In genomic region chr2:32954581-32954980, GRCm38 (mm10) we compare ENCODE assay signal across 21 mouse cellular contexts. TPM values are rescaled to one million over a fixed set of nuclear protein-coding genes. Genes with fewer than 3 reads are reported as not detected.
DNase-seq lines count a peak whose midpoint lies in the region; ATAC-seq and TF ChIP-seq lines count a peak whose summit lies in the region.
"Had no signal": no experiment of that assay in that cellular context is flagged by ENCODE, and none has a peak within 500 bp of the region (broad histone marks: within the 10 kb centered on the region; RNA-seq: fewer than 3 reads in every experiment).

No protein-coding gene starts in this region.

- intact Hi-C loops in left cerebral cortex, adult 2 months (cut with DNase I): no loop called here

- no peak for ATAC-seq in CD4-positive, CD25-positive, alpha-beta regulatory T cell, adult 4 months
- no peak for ATAC-seq in granulocyte monocyte progenitor cell, adult 5-6 weeks (replicated peaks; ENCODE audit: poor library complexity, severe bottlenecking)

- peak; percentile 35 for DNase-seq in CD4-positive, CD25-positive, alpha-beta regulatory T cell, adult 2 months (ENCODE audit: low read depth, low spot score)
- no peak for DNase-seq in left cerebral cortex, adult 2 months (ENCODE audit: extremely low spot score in 1 of 2, low spot score in 2 of 2)
- DNase-seq in left cerebral cortex, adult 9 months (ENCODE audit: low spot score in 2 of 2): no peak
- DNase-seq in thymus, postnatal 14 days: peak; percentile 30
- DNase-seq in thymus, adult 18-20 months: no peak
- no peak for DNase-seq in c-Kit-positive CD71-positive TER-119-positive erythroid progenitor cells, embryonic 14.5 days (ENCODE audit: low spot score)
- DNase-seq: cerebellum, postnatal 14 days; embryo, embryonic 11 days; gastrocnemius, postnatal 36 days; heart, postnatal 14 days; kidney, adult 2 months; spleen, adult 18-20 months; thymus, postnatal 36 days had no signal

- peak; percentile 37 for TF ChIP-seq CTCF in left cerebral cortex, adult 2 months (IDR thresholded peaks at IDR 0.05)

- H3K27ac ChIP-seq in left cerebral cortex, adult 2 months: no peak overlapping the region
- H3K27ac ChIP-seq: embryonic facial prominence, embryonic 15.5 days; hindbrain, embryonic 15.5 days; liver, embryonic 15.5 days; macrophage; midbrain, embryonic 12.5 days; stomach, embryonic 15.5 days had no signal

- no peak overlapping the region for H3K4me3 ChIP-seq in left cerebral cortex, adult 2 months
- H3K4me3 ChIP-seq: embryonic facial prominence, embryonic 15.5 days; hindbrain, embryonic 15.5 days; liver, embryonic 15.5 days; midbrain, embryonic 12.5 days; stomach, embryonic 15.5 days had no signal

RNA-seq across cellular contexts. Expression of gene Rpl12, which starts 6.8 kb away (rescaled TPM):
- polyA plus RNA-seq in CD4-positive, CD25-positive, alpha-beta regulatory T cell, adult 4 months (2017; shearing (Covaris generic)): 100 to 1,000 TPM in 1 of 2 experiments, 10 to 100 TPM in 1; 43.5 to 613 TPM
- 100 to 1,000 TPM; 110 to 129 TPM for total RNA-seq in left cerebral cortex, adult 2 months (2021)
- 3,079 and 3,298 TPM in 2 replicates for total RNA-seq in granulocyte monocyte progenitor cell, adult 5-6 weeks (2014; fragmentation: Nextera tagmentation)
- 2,139 and 2,991 TPM in 2 replicates for total RNA-seq in granulocyte monocyte progenitor cell, adult 5-6 weeks (2017)

RNA-seq across cellular contexts. Expression of gene Lrsam1, which starts 6.8 kb away (rescaled TPM):
- polyA plus RNA-seq in CD4-positive, CD25-positive, alpha-beta regulatory T cell, adult 4 months (2017; shearing (Covaris generic)): 10 to 100 TPM in 1 of 2 experiments, 1 to 10 TPM in 1; 5.5 to 11.1 TPM
- 10 to 100 TPM; 37.6 to 38.2 TPM for total RNA-seq in left cerebral cortex, adult 2 months (2021)
- total RNA-seq in granulocyte monocyte progenitor cell, adult 5-6 weeks (2014; fragmentation: Nextera tagmentation): 9.6 and 14.7 TPM in 2 replicates
- 2.8 and 3.2 TPM in 2 replicates for total RNA-seq in granulocyte monocyte progenitor cell, adult 5-6 weeks (2017)

RNA-seq across cellular contexts. Expression of gene Slc2a8, which starts 27.3 kb away (rescaled TPM):
- polyA plus RNA-seq in CD4-positive, CD25-positive, alpha-beta regulatory T cell, adult 4 months (2017; shearing (Covaris generic)): 1 to 10 TPM; 1.7 to 3.3 TPM
- total RNA-seq in left cerebral cortex, adult 2 months (2021): 10 to 100 TPM; 23.9 to 26.7 TPM
- 4.0 and 4.8 TPM in 2 replicates for total RNA-seq in granulocyte monocyte progenitor cell, adult 5-6 weeks (2014; fragmentation: Nextera tagmentation)
- total RNA-seq in granulocyte monocyte progenitor cell, adult 5-6 weeks (2017): 3.7 and 5.8 TPM in 2 replicates

Comparison
In these comparisons a context has a peak if more than half of its experiments do, and no peak if none do; other contexts are left out.
1. DNase-seq: peak in CD4-positive, CD25-positive, alpha-beta regulatory T cell, adult 2 months (single experiment) and thymus, postnatal 14 days (single experiment); none in left cerebral cortex, adult 2 months (0 of 2), left cerebral cortex, adult 9 months (0 of 2), thymus, adult 18-20 months (0 of 2) and c-Kit-positive CD71-positive TER-119-positive erythroid progenitor cells, embryonic 14.5 days (single experiment).
2. RNA of gene Rpl12, which starts 6.8 kb away (total RNA-seq): 2,139 to 3,298 TPM in granulocyte monocyte progenitor cell, adult 5-6 weeks; 110 to 129 TPM in left cerebral cortex, adult 2 months; every median in the first group is over 10 times any median in the second.